Mouse (Mus musculus): ENCODE measurements around the gene Atp5g2. TPM values are rescaled to one million over a fixed set of nuclear protein-coding genes. Genes with fewer than 3 reads are reported as not detected.

Gene Atp5g2
- total RNA-seq, 2 experiments from 2014 or later = 31.1 to 47.4 TPM

- intact Hi-C loops (cut with DNase I) = loop anchor here (2.0 kb wide), 1 partner anchor 51 kb away; no protein-coding TSS in a partner anchor
- DNase-seq = no peak
Observed at GRCm38 (mm10) chr15:102614224-102614623, 57.9 kb downstream of the Atp5g2 start.

GRCm38 (mm10) chr15:102612966-102613365 lies 59.2 kb downstream of the Atp5g2 start:
- DNase-seq = no peak
- intact Hi-C loops (cut with DNase I) = no loop called here

Small RNA genes lying within 50 kb of the gene (microRNA-seq; reads per million reads assigned to microRNA genes)
- 0 reads per million in 2 experiments for gene Mir688

Other genes starting within 250 kb of the Atp5g2 start
- 1 to 10 TPM in 1 of 2 experiments, under 1 TPM in 1; 0.67 to 1.4 TPM for gene Amhr2, start 227.0 kb downstream of the Atp5g2 start, total RNA-seq (2021)
- gene Prr13, start 213.3 kb downstream of the Atp5g2 start, total RNA-seq (2021) = 10 to 100 TPM; 23.3 to 27.3 TPM
- gene Pcbp2, start 201.8 kb downstream of the Atp5g2 start, total RNA-seq (2021) = 100 to 1,000 TPM; 547 to 592 TPM
- gene Gm10337, start 168.6 kb downstream of the Atp5g2 start, total RNA-seq (2021) = 1 to 10 TPM in 1 of 2 experiments, not detected in 1; 3.6 TPM
- 1 to 10 TPM; 5.1 to 5.2 TPM for gene Map3k12, start 155.3 kb downstream of the Atp5g2 start, total RNA-seq (2021)
- gene Tarbp2, start 154.2 kb downstream of the Atp5g2 start, total RNA-seq (2021) = 10 to 100 TPM; 45.9 to 53.1 TPM
- gene Npff, start 147.4 kb downstream of the Atp5g2 start, total RNA-seq (2021) = 1 to 10 TPM; 1.4 to 3.8 TPM
- 1 to 10 TPM in 1 of 2 experiments, not detected in 1; 1.2 TPM for gene Gm28047, start 47.3 kb downstream of the Atp5g2 start, total RNA-seq (2021)
- gene Atf7, start 46.9 kb downstream of the Atp5g2 start, total RNA-seq (2021) = 10 to 100 TPM; 71.3 to 79.2 TPM
- gene Calcoco1, start 49.8 kb upstream of the Atp5g2 start, total RNA-seq (2021) = 100 to 1,000 TPM in 1 of 2 experiments, 10 to 100 TPM in 1; 90.9 to 100 TPM
- not detected for gene Hoxc13, start 248.8 kb upstream of the Atp5g2 start, total RNA-seq (2021)